In the genomic region with DNA sequence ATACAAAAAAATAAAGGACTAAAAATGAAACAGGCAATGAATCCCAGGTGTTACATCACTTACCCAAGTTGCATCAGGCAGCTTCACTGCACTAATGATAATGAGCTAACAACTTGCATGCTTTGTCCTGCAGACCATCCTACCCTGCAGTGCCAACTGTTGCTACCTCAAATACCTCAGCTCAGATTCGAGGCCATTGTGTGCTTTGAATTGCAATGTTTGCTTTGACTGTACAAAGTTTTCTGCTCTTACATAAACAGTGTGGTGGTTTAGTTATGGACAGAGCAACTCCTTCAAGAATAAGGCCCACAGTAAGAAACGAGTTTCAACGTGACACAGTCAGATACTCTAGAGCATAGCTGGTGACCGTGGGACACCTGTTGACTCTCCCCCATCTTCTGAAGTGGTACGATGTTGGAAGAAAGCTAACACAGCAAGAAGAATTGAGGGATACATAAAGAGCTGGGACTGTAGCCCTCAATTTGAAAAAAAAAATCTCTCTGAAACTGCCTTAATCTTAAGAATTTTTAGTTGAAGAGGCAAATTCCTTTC, we compare ENCODE assay signal across 21 mouse cellular contexts.
A peak's percentile ranks its signal among the peaks of the same experiment; 100 is the strongest.
DNase-seq lines count a peak whose midpoint lies in the region; ATAC-seq and TF ChIP-seq lines count a peak whose summit lies in the region.
"Had no signal": no experiment of that assay in that cellular context is flagged by ENCODE, and none has a peak within 500 bp of the region (broad histone marks: within the 10 kb centered on the region; RNA-seq: fewer than 3 reads in every experiment).

No protein-coding gene starts in this region.

- no peak for DNase-seq in gastrocnemius, adult 2 months
- DNase-seq in gastrocnemius, postnatal 4 days (ENCODE audit: low spot score in 2 of 2), result no peak
- DNase-seq in lung, postnatal 10 days, result no peak
- DNase-seq in embryonic facial prominence, embryonic 10.5 days (ENCODE audit: low spot score), result no peak
- DNase-seq in embryo, embryonic 11 days, result no peak
- DNase-seq in heart, embryonic 10.5 days (ENCODE audit: low spot score), result no peak
- DNase-seq: adrenal gland, postnatal 14 days; B cell, adult 2 months; cerebellum, adult 11-12 months; cerebellum, adult 9-10 months; cerebellum, postnatal 25 days; gastrocnemius, postnatal 10 days had no signal

- WGBS in lung, embryonic 16.5 days, result 37% methylated on average over 5 of the region's 5 CpGs
- 61% methylated on average over 5 of the region's 5 CpGs for WGBS in embryonic facial prominence, embryonic 10.5 days
- WGBS in stomach, embryonic 15.5 days, result 50% methylated on average over 5 of the region's 5 CpGs
- WGBS in heart, embryonic 10.5 days, result 66% methylated on average over 5 of the region's 5 CpGs

- H3K4me1 ChIP-seq in lung, embryonic 16.5 days (replicated peaks; ENCODE audit: control insufficient read depth, insufficient read depth, low read length), result peaks cover 4% of the 10 kb centered on the region; the same call in 1 of the 2 replicates
- peaks cover 17% of the 10 kb centered on the region for H3K4me1 ChIP-seq in embryonic facial prominence, embryonic 10.5 days
- no peaks in the 10 kb centered on the region for H3K4me1 ChIP-seq in stomach, embryonic 15.5 days
- H3K4me1 ChIP-seq in heart, embryonic 10.5 days, result no peaks in the 10 kb centered on the region
- H3K4me1 ChIP-seq: forebrain, embryonic 15.5 days; heart, embryonic 13.5 days; hindbrain, embryonic 13.5 days had no signal

- peak; percentile 62 for ATAC-seq in lung, embryonic 16.5 days (ENCODE audit: low read depth)
- no peak for ATAC-seq in stomach, embryonic 15.5 days (ENCODE audit: insufficient read depth, low FRiP score, low read depth)
- ATAC-seq: activated CD4-positive, CD25-positive, alpha-beta regulatory T cell, adult 4 months; CD4-positive, CD25-positive, alpha-beta regulatory T cell, adult 4 months; forebrain, embryonic 15.5 days; hindbrain, postnatal 0 days had no signal

- no peak overlapping the region for H3K4me3 ChIP-seq in gastrocnemius, adult 2 months
- no peak overlapping the region for H3K4me3 ChIP-seq in lung, embryonic 16.5 days (ENCODE audit: low read length)
- H3K4me3 ChIP-seq in embryonic facial prominence, embryonic 10.5 days, result no peak overlapping the region
- H3K4me3 ChIP-seq in stomach, embryonic 15.5 days (replicated peaks), result no peak overlapping the region
- H3K4me3 ChIP-seq in heart, embryonic 10.5 days, result no peak overlapping the region
- H3K4me3 ChIP-seq: forebrain, embryonic 15.5 days; heart, embryonic 13.5 days; hindbrain, embryonic 13.5 days had no signal

- intact Hi-C loops in gastrocnemius, adult 2 months (cut with DNase I), result no loop called here

- no peaks in the 10 kb centered on the region for H3K27me3 ChIP-seq in lung, embryonic 16.5 days (ENCODE audit: control insufficient read depth, insufficient read depth, low read depth, low read length)
- H3K27me3 ChIP-seq in embryonic facial prominence, embryonic 10.5 days (replicated peaks; ENCODE audit: low read depth, poor library complexity, severe bottlenecking), result no peaks in the 10 kb centered on the region
- H3K27me3 ChIP-seq in stomach, embryonic 15.5 days (replicated peaks), result no peaks in the 10 kb centered on the region
- H3K27me3 ChIP-seq in heart, embryonic 10.5 days (ENCODE audit: insufficient read depth, poor library complexity, severe bottlenecking), result no peaks in the 10 kb centered on the region
- H3K27me3 ChIP-seq: forebrain, embryonic 15.5 days; heart, embryonic 13.5 days; hindbrain, embryonic 13.5 days had no signal

- no peaks in the 10 kb centered on the region for H3K36me3 ChIP-seq in lung, embryonic 16.5 days (ENCODE audit: control insufficient read depth, insufficient read depth, low read length)
- no peaks in the 10 kb centered on the region for H3K36me3 ChIP-seq in embryonic facial prominence, embryonic 10.5 days (replicated peaks)
- H3K36me3 ChIP-seq in stomach, embryonic 15.5 days, result no peaks in the 10 kb centered on the region
- H3K36me3 ChIP-seq in heart, embryonic 10.5 days, result no peaks in the 10 kb centered on the region
- H3K36me3 ChIP-seq: forebrain, embryonic 15.5 days; G1E; heart, embryonic 13.5 days; hindbrain, embryonic 13.5 days had no signal

- H3K27ac ChIP-seq in gastrocnemius, adult 2 months, result peak overlapping the region; percentile 58; the same call in 1 of the 2 replicates
- H3K27ac ChIP-seq in lung, embryonic 16.5 days (ENCODE audit: low read length), result peak overlapping the region; percentile 57
- peak overlapping the region; percentile 54; the same call in 1 of the 2 replicates for H3K27ac ChIP-seq in embryonic facial prominence, embryonic 10.5 days (replicated peaks)
- H3K27ac ChIP-seq in stomach, embryonic 15.5 days, result peak overlapping the region; percentile 22; the same call in 1 of the 2 replicates
- no peak overlapping the region for H3K27ac ChIP-seq in heart, embryonic 10.5 days
- H3K27ac ChIP-seq: forebrain, embryonic 15.5 days; heart, embryonic 13.5 days; hindbrain, embryonic 13.5 days; hindbrain, postnatal 0 days had no signal

- no peak for TF ChIP-seq CTCF in gastrocnemius, adult 2 months (IDR thresholded peaks at IDR 0.05)

- H3K9me3 ChIP-seq in lung, embryonic 16.5 days (ENCODE audit: control insufficient read depth, low read length), result no peaks in the 10 kb centered on the region
- H3K9me3 ChIP-seq in embryonic facial prominence, embryonic 10.5 days, result no peaks in the 10 kb centered on the region
- no peaks in the 10 kb centered on the region for H3K9me3 ChIP-seq in stomach, embryonic 15.5 days
- no peaks in the 10 kb centered on the region for H3K9me3 ChIP-seq in heart, embryonic 10.5 days
- H3K9me3 ChIP-seq: forebrain, embryonic 15.5 days; heart, embryonic 13.5 days; hindbrain, embryonic 13.5 days had no signal

- H3K4me2 ChIP-seq in lung, embryonic 16.5 days (ENCODE audit: low read depth, low read length), result no peak overlapping the region
- H3K4me2 ChIP-seq in stomach, embryonic 15.5 days, result no peak overlapping the region
- H3K4me2 ChIP-seq: forebrain, embryonic 15.5 days; heart, embryonic 13.5 days; hindbrain, embryonic 13.5 days had no signal

- H3K9ac ChIP-seq in lung, embryonic 16.5 days (ENCODE audit: low read length), result no peak overlapping the region
- no peak overlapping the region for H3K9ac ChIP-seq in stomach, embryonic 15.5 days
- H3K9ac ChIP-seq: forebrain, embryonic 15.5 days; heart, embryonic 13.5 days; hindbrain, embryonic 13.5 days had no signal
